Mouse (Mus musculus) hindbrain, embryonic 15.5 days (tissue): ENCODE results near the gene Atg7. TPM values are rescaled to one million over a fixed set of nuclear protein-coding genes. Genes with fewer than 3 reads are reported as not detected.
"Not testable (repeated sequence)": the region's sequence is repeated elsewhere in the genome, so short reads cannot be mapped to it uniquely, and the experiment has no call there.

Experiments
- ATAC-seq: fragments of 200-750 bp; cut with Nextera tagmentation; 2 replicates; pipeline ENCODE4 v1.8.0; 2017; ENCODE audit warnings: low read depth, moderate number of reproducible peaks, moderate TSS enrichment; ENCODE audit not compliant: low FRiP score
- H3K27ac ChIP-seq: fragments of 300-500 bp; sonication (generic); replicated peaks from 2 replicates; pipeline ENCODE4 v1.5.1; 2015; ENCODE audit warnings: mild to moderate bottlenecking, inconsistent platforms
- H3K27me3 ChIP-seq: fragments of 300-500 bp; sonication (generic); 2 replicates; pipeline ENCODE4 v1.6.1; 2015; ENCODE audit warnings: control low read depth, inconsistent platforms
- H3K36me3 ChIP-seq: fragments of 300-500 bp; sonication (generic); 2 replicates; pipeline ENCODE4 v1.6.1; 2015; ENCODE audit warnings: control low read depth, inconsistent platforms
- H3K4me1 ChIP-seq: fragments of 300-500 bp; sonication (generic); replicated peaks from 2 replicates; pipeline ENCODE4 v1.6.1; 2015; ENCODE audit warnings: control low read depth, inconsistent platforms
- H3K4me2 ChIP-seq: fragments of 300-500 bp; sonication (generic); 2 replicates; pipeline ENCODE4 v1.6.1; 2015; ENCODE audit warnings: moderate library complexity, mild to moderate bottlenecking, inconsistent platforms
- H3K4me3 ChIP-seq: fragments of 300-500 bp; sonication (generic); 2 replicates; pipeline ENCODE4 v1.5.1; 2015; ENCODE audit warnings: mild to moderate bottlenecking, inconsistent platforms
- H3K9ac ChIP-seq: fragments of 300-500 bp; sonication (generic); 2 replicates; pipeline ENCODE4 v1.6.1; 2015; ENCODE audit warnings: inconsistent platforms
- H3K9me3 ChIP-seq: fragments of 300-500 bp; sonication (generic); 2 replicates; pipeline ENCODE4 v1.6.1; 2016; ENCODE audit warnings: control low read depth, inconsistent platforms
- WGBS: fragments of 180-500 bp; shearing (Covaris S2); methylation state at CpG from one replicate; pipeline ENCODE4 v1.1.7; 2015; 5-methylcytosine and 5-hydroxymethylcytosine counted together
- polyA plus RNA-seq: library from polyadenylated mRNA; unstranded; fragments of >200 nt; fragmentation: Nextera tagmentation; extraction: Ambion mirVana; gene quantifications from 2 replicates; pipeline ENCODE4 v1.2.1, GENCODE M21; 2015

Atg7 gene
- polyA plus RNA-seq, 1 experiment from 2014 or later: 19.9 TPM

- H3K27me3 ChIP-seq: no peaks in the 10 kb centered on the region
- no peak for ATAC-seq
These were observed 237.9 kb downstream of the Atg7 start for GRCm38 (mm10) chr6:114880798-114881197.

GRCm38 (mm10) chr6:114882212-114882611 lies 239.3 kb downstream of the Atg7 start:
- no peaks in the 10 kb centered on the region for H3K36me3 ChIP-seq
- no peak overlapping the region for H3K9ac ChIP-seq
- ATAC-seq: no peak
- H3K9me3 ChIP-seq: no peaks in the 10 kb centered on the region
- H3K27me3 ChIP-seq: no peaks in the 10 kb centered on the region
- peaks cover 95% of the 10 kb centered on the region for H3K4me1 ChIP-seq
- no peak overlapping the region for H3K4me3 ChIP-seq
- 23% methylated on average over 5 of the region's 5 CpGs for WGBS
- H3K27ac ChIP-seq: peak overlapping the region; percentile 90
- peak overlapping the region; percentile 25 for H3K4me2 ChIP-seq

More at GRCm38 (mm10) chr6:114880798-114881197, 237.9 kb downstream of the Atg7 start:
- Histone ChIP-seq H3K27ac (peak overlapping the region; percentile 90), H3K9me3 (no peaks in the 10 kb centered on the region), H3K36me3 (no peaks in the 10 kb centered on the region), H3K4me1 (peaks cover 96% of the 10 kb centered on the region), H3K9ac (no peak overlapping the region), H3K4me2 (no peak overlapping the region), H3K4me3 (no peak overlapping the region)
- 83% methylated on average over 4 of the region's 4 CpGs for WGBS

GRCm38 (mm10) chr6:114882675-114883074 lies 239.8 kb downstream of the Atg7 start:
- Histone ChIP-seq H3K4me2 (peak overlapping the region; percentile 25), H3K36me3 (no peaks in the 10 kb centered on the region), H3K27me3 (no peaks in the 10 kb centered on the region), H3K27ac (peak overlapping the region; percentile 90), H3K9ac (peak overlapping the region; percentile 12; the same call in 1 of the 2 replicates), H3K4me3 (no peak overlapping the region), H3K9me3 (no peaks in the 10 kb centered on the region), H3K4me1 (peaks cover 95% of the 10 kb centered on the region)
- ATAC-seq: peak; percentile 27
- WGBS: 16% methylated on average over 7 of the region's 7 CpGs

GRCm38 (mm10) chr6:114883261-114883740 lies 240.4 kb downstream of the Atg7 start:
- WGBS: 3% methylated on average over 9 of the region's 9 CpGs

GRCm38 (mm10) chr6:114885129-114885528 lies 242.2 kb downstream of the Atg7 start:
- Histone ChIP-seq H3K36me3 (no peaks in the 10 kb centered on the region), H3K9me3 (no peaks in the 10 kb centered on the region), H3K4me3 (no peak overlapping the region), H3K27ac (peak overlapping the region; percentile 90; the same call in 1 of the 2 replicates), H3K27me3 (no peaks in the 10 kb centered on the region), H3K9ac (no peak overlapping the region), H3K4me2 (no peak overlapping the region), H3K4me1 (peaks cover 88% of the 10 kb centered on the region)
- no peak for ATAC-seq
- WGBS: 75% methylated on average over 5 of the region's 5 CpGs

More at GRCm38 (mm10) chr6:114883261-114883740, 240.4 kb downstream of the Atg7 start:
- H3K4me3 ChIP-seq: no peak overlapping the region
- peak overlapping the region; percentile 25; the same call in 1 of the 2 replicates for H3K4me2 ChIP-seq
- H3K9ac ChIP-seq: peak overlapping the region; percentile 12; the same call in 1 of the 2 replicates
- H3K9me3 ChIP-seq: no peaks in the 10 kb centered on the region
- ATAC-seq: peak; percentile 88
- H3K36me3 ChIP-seq: no peaks in the 10 kb centered on the region
- peak overlapping the region; percentile 90 for H3K27ac ChIP-seq
- peaks cover 94% of the 10 kb centered on the region for H3K4me1 ChIP-seq
- H3K27me3 ChIP-seq: no peaks in the 10 kb centered on the region

- H3K9me3 ChIP-seq: no peaks in the 10 kb centered on the region
- no peak overlapping the region for H3K9ac ChIP-seq
- no peaks in the 10 kb centered on the region for H3K36me3 ChIP-seq
- H3K27me3 ChIP-seq: no peaks in the 10 kb centered on the region
- WGBS: 92% methylated on average over 6 of the region's 6 CpGs
- no peak for ATAC-seq
- H3K4me1 ChIP-seq: peaks cover 88% of the 10 kb centered on the region
- no peak overlapping the region for H3K4me3 ChIP-seq
- H3K27ac ChIP-seq: no peak overlapping the region; the same call in 1 of the 2 replicates
- H3K4me2 ChIP-seq: no peak overlapping the region
These were observed 243.1 kb downstream of the Atg7 start for GRCm38 (mm10) chr6:114886012-114886411.

GRCm38 (mm10) chr6:114886504-114887361 lies 243.8 kb downstream of the Atg7 start:
- Histone ChIP-seq H3K36me3 (no peaks in the 10 kb centered on the region), H3K4me2 (no peak overlapping the region), H3K9ac (no peak overlapping the region), H3K27me3 (no peaks in the 10 kb centered on the region), H3K4me1 (peaks cover 88% of the 10 kb centered on the region), H3K4me3 (no peak overlapping the region), H3K27ac (no peak overlapping the region), H3K9me3 (no peaks in the 10 kb centered on the region)
- no peak for ATAC-seq
- 67% methylated on average over 11 of the region's 11 CpGs for WGBS

GRCm38 (mm10) chr6:114888922-114889321 lies 246.0 kb downstream of the Atg7 start:
- no peak overlapping the region for H3K4me3 ChIP-seq
- H3K9ac ChIP-seq: no peak overlapping the region
- ATAC-seq: peak; percentile 66
- no peaks in the 10 kb centered on the region for H3K36me3 ChIP-seq
- H3K4me1 ChIP-seq: peaks cover 88% of the 10 kb centered on the region
- H3K27ac ChIP-seq: peak overlapping the region; percentile 75
- no peaks in the 10 kb centered on the region for H3K27me3 ChIP-seq
- H3K9me3 ChIP-seq: no peaks in the 10 kb centered on the region
- 7% methylated on average over 13 of the region's 13 CpGs for WGBS
- peak overlapping the region; percentile 41 for H3K4me2 ChIP-seq

- WGBS: 43% methylated on average over 3 of the region's 3 CpGs
- peak overlapping the region; percentile 36; the same call in 1 of the 2 replicates for H3K4me2 ChIP-seq
- H3K4me3 ChIP-seq, ATAC-seq, H3K9ac ChIP-seq, H3K9me3 ChIP-seq, H3K27me3 ChIP-seq, H3K36me3 ChIP-seq: not testable (repeated sequence)
- H3K27ac ChIP-seq: peak overlapping the region; percentile 47
- H3K4me1 ChIP-seq: peaks cover 82% of the 10 kb centered on the region
These were observed 247.1 kb downstream of the Atg7 start for GRCm38 (mm10) chr6:114889971-114890370.

- Histone ChIP-seq H3K27me3 (no peaks in the 10 kb centered on the region), H3K4me2 (peak overlapping the region; percentile 36), H3K4me3 (no peak overlapping the region), H3K9me3 (no peaks in the 10 kb centered on the region), H3K27ac (peak overlapping the region; percentile 76), H3K4me1 (peaks cover 81% of the 10 kb centered on the region), H3K36me3 (no peaks in the 10 kb centered on the region), H3K9ac (no peak overlapping the region)
- peak; percentile 10; the same call in 1 of the 2 replicates for ATAC-seq
- 39% methylated on average over 19 of the region's 19 CpGs for WGBS
These were observed 247.7 kb downstream of the Atg7 start for GRCm38 (mm10) chr6:114890411-114891115.

- Histone ChIP-seq H3K4me3 (no peak overlapping the region), H3K9me3 (no peaks in the 10 kb centered on the region), H3K27me3 (no peaks in the 10 kb centered on the region), H3K27ac (peak overlapping the region; percentile 76), H3K9ac (no peak overlapping the region), H3K36me3 (no peaks in the 10 kb centered on the region), H3K4me1 (peaks cover 74% of the 10 kb centered on the region), H3K4me2 (peak overlapping the region; percentile 8; the same call in 1 of the 2 replicates)
- 87% methylated on average over 12 of the region's 12 CpGs for WGBS
- no peak for ATAC-seq
These were observed 248.4 kb downstream of the Atg7 start for GRCm38 (mm10) chr6:114891272-114891671.

GRCm38 (mm10) chr6:114891771-114892170 lies 248.9 kb downstream of the Atg7 start:
- no peak overlapping the region for H3K4me3 ChIP-seq
- no peaks in the 10 kb centered on the region for H3K9me3 ChIP-seq
- H3K9ac ChIP-seq: 0 out of 2 replicates have a peak overlapping the region, but pooled peaks have one; percentile 12
- H3K27me3 ChIP-seq: no peaks in the 10 kb centered on the region
- H3K4me1 ChIP-seq: peaks cover 71% of the 10 kb centered on the region
- H3K27ac ChIP-seq: peak overlapping the region; percentile 76
- 45% methylated on average over 12 of the region's 12 CpGs for WGBS
- H3K36me3 ChIP-seq: no peaks in the 10 kb centered on the region
- no peak for ATAC-seq
- peak overlapping the region; percentile 27 for H3K4me2 ChIP-seq
